Mouse (Mus musculus): ENCODE data around the gene Marcksl1.

Gene Marcksl1

GRCm38 (mm10) chr4:129558321-129558955 lies 45.1 kb downstream of the Marcksl1 start:
- no peak for DNase-seq

- no peak for DNase-seq
Measured at GRCm38 (mm10) chr4:129561184-129561583, 47.8 kb downstream of the Marcksl1 start.

GRCm38 (mm10) chr4:129563718-129564117 lies 50.3 kb downstream of the Marcksl1 start:
- no peak for DNase-seq

- DNase-seq: no peak
Measured at GRCm38 (mm10) chr4:129565139-129565538, 51.8 kb downstream of the Marcksl1 start.
